Mouse (Mus musculus): Measurements from ENCODE around the gene Tubb5.

The Tubb5 gene

DNA sequence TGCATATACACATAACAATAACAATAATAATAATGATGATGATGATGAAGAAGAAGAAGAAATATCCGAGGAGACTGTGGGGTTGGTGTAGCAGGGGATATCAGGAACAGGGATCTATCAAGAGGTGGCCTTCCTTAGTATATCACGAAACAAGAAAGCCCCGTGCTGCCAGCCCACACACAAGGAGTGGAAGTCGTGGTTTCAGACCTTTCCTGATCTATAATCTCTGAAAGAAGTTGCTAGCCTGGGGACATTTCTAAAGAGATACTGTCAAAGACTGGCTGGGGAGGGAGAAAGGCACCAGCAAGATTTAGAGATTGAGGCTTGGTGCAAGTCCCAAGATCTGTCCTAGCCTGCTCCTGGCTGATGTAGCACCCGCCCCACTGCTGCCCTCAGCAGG is 41.3 kb downstream of the Tubb5 start:
- no peak for DNase-seq (ENCODE audit: low read depth, low spot score)

DNA sequence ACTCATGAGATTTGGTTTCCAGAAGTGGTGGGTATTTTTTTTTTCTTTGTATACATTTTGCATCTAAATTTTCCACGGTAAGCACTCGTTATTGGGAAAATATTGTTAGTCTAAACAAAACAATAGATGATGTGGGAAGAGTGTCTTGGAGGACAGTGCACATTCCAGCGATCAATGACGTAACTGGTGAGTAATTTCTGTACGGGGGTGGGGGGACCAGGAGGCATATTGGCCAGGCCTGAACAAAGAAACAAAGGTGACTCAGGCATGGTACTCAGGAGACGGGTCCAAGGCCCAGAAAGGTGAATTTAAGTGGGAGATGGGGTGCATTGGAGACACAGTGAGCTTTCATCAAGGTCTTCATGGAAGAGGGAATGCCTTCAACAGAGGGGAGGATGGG is 42.5 kb downstream of the Tubb5 start:
- DNase-seq (ENCODE audit: low read depth, low spot score) = no peak

DNA sequence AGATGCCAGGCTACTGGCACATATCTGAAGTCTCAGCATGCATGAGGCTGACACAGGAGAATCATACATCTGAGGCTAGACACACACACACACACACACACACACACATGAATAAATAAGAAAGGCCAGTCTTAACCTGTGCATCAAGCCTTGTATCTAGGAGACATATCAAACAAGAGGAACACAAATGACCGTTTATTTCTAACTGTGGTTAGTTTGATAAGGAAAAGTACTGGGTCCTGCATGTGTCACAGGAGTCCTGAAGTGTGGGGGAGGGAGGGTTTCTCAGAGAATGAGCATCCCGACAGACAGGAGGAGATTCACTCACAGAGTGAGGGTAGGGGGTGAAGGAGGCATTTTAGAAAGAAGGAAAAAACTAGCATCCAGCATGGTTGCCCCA is 43.0 kb downstream of the Tubb5 start:
- no peak for DNase-seq (ENCODE audit: low read depth, low spot score)

DNA sequence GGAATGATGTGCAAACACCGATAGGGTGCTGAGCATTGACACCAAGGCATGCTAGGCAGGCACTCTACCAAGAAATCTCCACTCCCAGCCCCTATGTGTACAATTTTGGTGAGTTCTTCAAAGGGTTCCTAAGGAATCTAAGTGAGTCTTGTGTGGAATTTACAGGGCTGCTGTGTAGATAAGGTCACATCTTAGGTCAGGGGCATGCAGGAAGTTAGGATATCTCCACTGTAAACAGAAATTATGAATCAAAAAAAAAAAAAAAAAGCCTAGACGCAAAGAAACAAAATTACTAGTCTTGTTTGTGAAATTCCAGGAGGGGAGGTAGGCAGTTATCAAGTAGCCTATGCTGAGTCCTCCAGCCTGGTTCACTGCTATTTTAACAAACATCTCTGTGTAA is 45.3 kb downstream of the Tubb5 start:
- DNase-seq (ENCODE audit: low read depth, low spot score) = no peak

DNA sequence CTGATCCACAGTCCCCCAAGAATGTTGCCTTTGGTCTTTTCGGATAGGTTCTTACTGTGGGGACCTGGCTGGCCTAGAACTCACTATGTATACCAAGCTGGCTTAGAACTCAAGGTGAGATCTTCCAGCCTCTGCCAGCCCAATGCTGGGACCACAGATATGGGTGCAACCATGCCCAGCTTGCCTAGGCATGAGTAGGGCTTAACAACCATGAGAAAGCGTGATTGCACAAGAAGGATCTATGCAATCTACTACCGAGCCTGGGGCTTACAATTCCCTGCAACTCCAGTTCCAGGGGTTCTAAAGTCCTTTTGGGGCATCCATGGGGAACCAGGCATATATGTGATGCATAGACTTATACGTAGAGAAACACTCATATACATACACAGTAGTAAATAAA is 47.2 kb downstream of the Tubb5 start:
- DNase-seq (ENCODE audit: low read depth, low spot score) = no peak

DNA sequence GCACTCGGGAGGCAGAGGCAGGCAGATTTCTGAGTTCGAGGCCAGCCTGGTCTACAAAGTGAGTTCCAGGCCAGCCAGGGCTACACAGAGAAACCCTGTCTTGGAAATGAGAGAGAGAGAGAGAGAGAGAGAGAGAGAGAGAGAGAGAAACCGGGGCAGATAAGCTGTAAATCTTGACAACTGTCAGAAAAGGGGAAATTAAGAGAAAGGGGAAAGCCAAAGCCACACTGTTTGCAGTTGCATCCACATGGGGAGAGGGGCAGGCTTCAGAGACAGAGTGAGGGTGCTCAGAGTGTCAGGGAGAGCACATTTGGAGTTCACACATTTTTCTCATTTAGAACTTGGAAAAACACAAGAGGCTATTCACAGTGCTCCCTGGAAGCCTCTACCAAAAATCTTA is 50.1 kb downstream of the Tubb5 start:
- DNase-seq (ENCODE audit: low read depth, low spot score) = no peak

DNA sequence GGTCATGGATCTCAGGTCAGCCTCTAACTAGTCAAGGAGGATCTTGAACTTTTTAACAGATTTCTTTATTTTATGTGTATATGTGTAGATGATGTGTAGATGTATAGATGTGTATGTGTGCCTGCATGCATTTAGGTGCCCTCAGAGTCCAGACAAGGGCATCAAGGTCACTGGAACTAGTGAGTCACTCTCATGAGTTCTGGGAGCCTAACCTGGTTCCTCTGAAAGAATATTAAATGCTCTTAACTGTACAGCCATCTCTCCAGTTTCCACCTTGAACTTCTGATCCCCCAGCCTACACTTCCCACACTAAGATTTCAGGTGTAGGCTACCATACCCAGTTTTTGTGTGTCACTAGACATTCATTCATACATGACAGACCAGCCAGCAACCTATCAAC is 50.6 kb downstream of the Tubb5 start:
- DNase-seq (ENCODE audit: low read depth, low spot score) = no peak

DNA sequence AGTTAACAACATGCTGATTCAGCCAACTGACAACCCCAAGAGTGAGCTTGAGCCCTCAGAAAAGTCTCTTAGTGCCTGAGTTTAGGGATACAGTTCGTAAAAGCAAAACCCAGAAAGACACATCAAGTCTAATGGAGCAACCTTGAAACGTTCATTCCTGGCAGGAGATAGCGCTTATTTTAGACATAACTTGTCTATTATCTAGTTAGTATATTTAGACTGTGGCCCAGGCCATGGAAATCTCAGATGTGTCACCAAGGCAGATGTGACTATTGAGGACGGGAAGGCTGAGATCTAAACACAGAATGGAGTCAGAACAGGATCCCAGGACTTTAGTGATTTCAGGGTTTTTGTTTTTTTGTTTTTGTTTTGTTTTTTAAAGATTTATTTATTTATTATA is 53.0 kb downstream of the Tubb5 start:
- DNase-seq (ENCODE audit: low read depth, low spot score) = no peak

DNA sequence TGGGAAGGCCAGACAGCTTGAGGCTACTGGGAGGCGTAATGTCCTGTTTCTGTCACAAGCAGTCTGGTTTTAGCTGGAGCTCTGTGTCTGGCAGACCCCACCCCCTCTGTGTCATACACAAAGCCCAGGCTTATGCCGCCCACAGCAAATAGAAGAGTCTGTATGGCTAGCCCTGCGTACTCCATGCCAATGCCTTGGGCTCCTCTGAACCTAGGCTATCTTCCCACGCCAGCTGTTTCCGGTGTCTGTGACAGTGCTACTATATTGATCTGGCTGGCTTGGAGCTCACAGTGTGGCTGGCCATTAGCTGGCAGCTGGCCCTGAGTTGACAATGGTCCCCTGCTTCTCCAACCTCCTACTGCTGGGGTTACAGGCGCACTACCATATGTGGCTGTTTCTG is 54.2 kb downstream of the Tubb5 start:
- no peak for DNase-seq (ENCODE audit: low read depth, low spot score)
